Mouse (Mus musculus): ENCODE measurements around the gene Olfr480.

GRCm38 (mm10) chr7:108097486-108097885 is 30.3 kb upstream of the Olfr480 start, which contains the start of gene Olfr482:
- TF ChIP-seq GATA1 (IDR thresholded peaks at IDR 0.05; ENCODE audit: borderline replicate concordance, low read length) (no peak), FLI1 (IDR thresholded peaks at IDR 0.05; ENCODE audit: low read length) (no peak)

All from megakaryocyte, embryonic 14.5 days (primary cell).